Mouse (Mus musculus) cerebellum, postnatal 14 days (tissue): Measurements from ENCODE around the gene Cct8.
A peak's percentile ranks its signal among the peaks of the same experiment; 100 is the strongest.
"Not testable (repeated sequence)": the region's sequence is repeated elsewhere in the genome, so short reads cannot be mapped to it uniquely, and the experiment has no call there.

ENCODE experiments used
- DNase-seq, 2 experiments: peaks; one replicate each; pipeline ENCODE4 v3.0.0; 2021; ENCODE audit warnings: mixed read lengths in 2 of 2

Cct8 gene

GRCm38 (mm10) chr16:87495716-87496447, at the start of gene Cct8:
Gene Cct8 (minus strand): TSS chr16:87495873.
- DNase-seq, result peak; percentile 97 to 98

- no peak for DNase-seq
Observed at GRCm38 (mm10) chr16:87528755-87529154, 33.1 kb upstream of the Cct8 start.

- no peak for DNase-seq
Observed at GRCm38 (mm10) chr16:87527553-87528249, 32.0 kb upstream of the Cct8 start.

- no peak for DNase-seq
Observed at GRCm38 (mm10) chr16:87524228-87524627, 28.6 kb upstream of the Cct8 start.

GRCm38 (mm10) chr16:87512331-87512730, 16.7 kb upstream of the Cct8 start:
- no peak for DNase-seq

- DNase-seq, result no peak
Observed at GRCm38 (mm10) chr16:87511706-87512105, 16.0 kb upstream of the Cct8 start.

GRCm38 (mm10) chr16:87501304-87502078, 5.8 kb upstream of the Cct8 start:
- no peak for DNase-seq

- DNase-seq, result no peak
Observed at GRCm38 (mm10) chr16:87499556-87499955, 3.9 kb upstream of the Cct8 start.

- no peak for DNase-seq
Observed at GRCm38 (mm10) chr16:87497171-87497570, 1.5 kb upstream of the Cct8 start.

- DNase-seq, result no peak
Observed at GRCm38 (mm10) chr16:87496728-87497127, 1.1 kb upstream of the Cct8 start.

- DNase-seq, result peak in 1 of 2 experiments; percentile 64
Observed at GRCm38 (mm10) chr16:87494955-87495655, 568 bp downstream of the Cct8 start.

GRCm38 (mm10) chr16:87492191-87492792, 3.4 kb downstream of the Cct8 start:
- DNase-seq, result not testable (repeated sequence)

- DNase-seq, result no peak
Observed at GRCm38 (mm10) chr16:87488605-87489004, 7.1 kb downstream of the Cct8 start.

GRCm38 (mm10) chr16:87486739-87487138, 8.9 kb downstream of the Cct8 start:
- no peak for DNase-seq

- DNase-seq, result no peak
Observed at GRCm38 (mm10) chr16:87484367-87484766, 11.3 kb downstream of the Cct8 start.

GRCm38 (mm10) chr16:87470579-87470978, 25.1 kb downstream of the Cct8 start:
- no peak for DNase-seq

GRCm38 (mm10) chr16:87458752-87459151, 36.9 kb downstream of the Cct8 start:
- DNase-seq, result peak in 1 of 2 experiments; percentile 28

- peak in 1 of 2 experiments; percentile 49 for DNase-seq
Observed at GRCm38 (mm10) chr16:87455180-87455611, 40.5 kb downstream of the Cct8 start.

GRCm38 (mm10) chr16:87454419-87455179, 41.1 kb downstream of the Cct8 start, which contains the start of gene Usp16:
Gene Usp16 (plus strand): TSS chr16:87454703.
- peak; percentile 92 to 93 for DNase-seq

- DNase-seq, result no peak
Observed at GRCm38 (mm10) chr16:87453226-87453625, 42.4 kb downstream of the Cct8 start.

GRCm38 (mm10) chr16:87445528-87445927, 50.1 kb downstream of the Cct8 start:
- no peak for DNase-seq
